Mouse (Mus musculus) frontal cortex, postnatal 36 days (tissue): ENCODE data around the gene Plch2.
A peak's percentile ranks its signal among the peaks of the same experiment; 100 is the strongest.

ENCODE experiments used
- DNase-seq, 2 experiments: peaks; one replicate each; pipeline ENCODE4 v3.0.0; 2022; ENCODE audit warnings: low spot score in 2 of 2

The Plch2 gene

GRCm38 (mm10) chr4:155074418-155074817, 17.8 kb upstream of the Plch2 start:
- DNase-seq: no peak

DNA sequence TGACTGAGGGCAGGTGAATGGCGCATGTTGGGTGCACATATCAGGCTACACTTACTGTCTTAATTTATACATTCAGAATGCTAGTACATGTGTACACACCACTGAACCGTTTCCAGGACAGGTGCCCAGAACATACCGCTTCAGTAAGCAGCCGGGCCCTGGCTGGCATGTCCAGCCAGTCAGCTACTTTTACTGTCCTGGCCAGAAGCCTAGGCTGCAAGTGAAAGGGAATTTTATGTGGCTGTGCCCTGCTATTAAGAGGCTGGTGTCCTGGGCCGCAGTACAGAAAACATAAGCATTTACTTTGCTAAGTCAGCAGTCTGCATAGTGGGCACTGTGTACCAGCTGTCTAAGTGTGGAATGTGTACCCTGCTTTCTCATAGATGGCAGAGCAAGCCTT, 14.3 kb upstream of the Plch2 start:
- no peak for DNase-seq

- DNase-seq: no peak
Observed at GRCm38 (mm10) chr4:155070199-155070598, 13.6 kb upstream of the Plch2 start.

DNA sequence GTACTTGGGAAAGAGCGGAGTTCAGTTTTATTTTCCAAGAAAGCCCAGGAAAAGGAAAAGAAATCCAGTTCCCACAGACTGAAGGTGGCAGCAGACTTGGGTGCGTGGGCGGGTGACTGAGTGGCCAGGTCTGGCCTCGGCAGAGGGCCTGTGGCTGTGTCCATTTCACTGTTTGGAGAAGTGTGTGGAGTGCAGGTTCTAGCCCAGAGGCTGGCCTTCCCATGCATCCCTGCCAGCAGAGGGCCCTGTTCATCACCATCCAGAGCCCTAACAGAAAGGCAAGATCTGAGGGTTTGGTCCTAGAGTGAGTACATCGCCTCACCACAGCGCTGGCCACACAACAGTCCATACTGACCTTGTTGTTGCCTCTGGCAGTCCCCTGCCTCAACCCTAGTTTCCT, 12.6 kb upstream of the Plch2 start:
- peak; percentile 26 to 45 for DNase-seq

GRCm38 (mm10) chr4:155068357-155068972, 11.9 kb upstream of the Plch2 start:
- DNase-seq: no peak

- DNase-seq: peak; percentile 95 to 96
Observed at GRCm38 (mm10) chr4:155066834-155067522, 10.4 kb upstream of the Plch2 start, which contains the start of gene Pex10. TSS of gene Pex10 (plus strand) at chr4:155067016.

DNA sequence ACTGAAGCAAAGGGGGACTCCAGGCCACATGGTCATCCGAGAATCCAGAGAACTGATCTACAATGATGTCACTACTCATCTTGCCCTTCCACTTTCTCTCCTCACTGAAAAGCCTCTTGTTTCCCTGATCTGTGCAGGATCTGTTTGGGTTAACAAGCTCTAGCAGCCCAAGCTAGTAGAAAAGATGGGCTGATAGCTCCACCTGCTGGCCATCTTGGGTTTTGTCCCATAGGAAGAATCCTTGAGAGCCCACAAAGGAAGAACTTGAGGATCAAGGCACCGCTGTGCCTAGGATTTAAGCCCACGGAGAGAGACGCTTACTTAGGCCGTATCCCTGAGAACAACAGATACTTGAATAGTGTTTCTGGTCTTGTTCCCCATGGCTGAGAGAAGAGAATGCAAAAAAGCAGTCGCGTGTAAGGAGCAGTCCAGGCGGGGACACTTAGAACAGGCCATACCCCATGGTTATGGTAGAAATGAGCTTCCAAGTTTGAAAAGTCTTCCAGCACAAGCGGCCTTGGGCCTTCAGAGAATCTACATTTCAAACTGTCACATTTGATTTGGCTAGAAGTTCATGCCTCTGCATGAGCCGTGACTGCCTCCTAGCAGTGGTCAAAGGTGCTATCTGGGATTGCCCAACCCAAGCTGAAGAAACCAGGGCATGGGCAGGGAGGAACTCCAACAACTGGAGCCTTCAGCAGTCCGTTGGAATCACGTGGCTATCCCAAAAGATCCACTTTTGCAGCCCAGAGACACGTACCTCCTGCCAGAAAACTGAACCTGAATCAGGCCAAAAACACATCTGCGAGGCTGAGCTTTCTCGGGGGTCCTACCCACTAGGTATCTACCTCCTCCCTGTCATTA, 9.6 kb upstream of the Plch2 start:
- DNase-seq: peak; percentile 90 to 96

DNA sequence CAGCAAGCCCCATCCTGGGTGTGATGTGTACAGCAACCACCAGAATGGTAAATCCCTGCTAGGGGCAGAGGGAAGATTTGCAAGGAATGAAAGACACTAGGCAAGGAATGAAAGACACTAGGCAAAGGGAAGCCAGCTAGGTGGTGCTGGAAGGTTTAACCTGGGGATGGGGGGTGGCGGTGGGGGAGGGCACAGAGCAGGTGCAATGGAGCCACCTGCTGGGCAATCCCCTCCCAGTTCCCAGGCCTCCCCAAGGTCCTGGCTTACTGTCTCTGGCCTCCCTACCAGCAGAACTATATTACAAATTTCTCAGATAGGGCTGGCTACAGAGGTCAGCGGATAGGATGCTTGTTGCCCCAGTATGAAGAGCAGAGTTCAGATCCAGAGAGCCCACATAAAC, 7.9 kb upstream of the Plch2 start:
- DNase-seq: no peak

GRCm38 (mm10) chr4:155063895-155064294, 7.3 kb upstream of the Plch2 start:
- DNase-seq: no peak

GRCm38 (mm10) chr4:155058325-155058724, 1.7 kb upstream of the Plch2 start:
- DNase-seq: no peak

DNA sequence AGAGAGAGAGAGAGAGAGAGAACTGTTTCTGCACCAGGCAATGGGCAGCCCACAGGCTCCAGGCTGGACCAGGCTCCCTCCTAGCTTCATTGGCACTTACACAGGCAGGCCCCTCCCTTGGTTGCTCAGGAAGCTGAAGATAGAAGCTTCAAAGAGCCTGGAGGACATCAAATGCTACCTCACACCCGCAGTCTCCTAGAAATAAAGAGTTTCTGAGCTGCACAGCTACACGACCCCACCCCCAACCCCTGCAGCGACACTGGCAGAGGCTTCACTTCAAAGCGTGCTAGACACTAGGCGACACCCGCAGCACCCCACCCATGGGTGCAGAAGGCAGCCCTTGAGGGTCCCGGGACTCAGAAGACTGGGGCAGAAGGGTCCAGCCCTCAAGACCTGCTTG, 6.5 kb downstream of the Plch2 start:
- DNase-seq: no peak

DNA sequence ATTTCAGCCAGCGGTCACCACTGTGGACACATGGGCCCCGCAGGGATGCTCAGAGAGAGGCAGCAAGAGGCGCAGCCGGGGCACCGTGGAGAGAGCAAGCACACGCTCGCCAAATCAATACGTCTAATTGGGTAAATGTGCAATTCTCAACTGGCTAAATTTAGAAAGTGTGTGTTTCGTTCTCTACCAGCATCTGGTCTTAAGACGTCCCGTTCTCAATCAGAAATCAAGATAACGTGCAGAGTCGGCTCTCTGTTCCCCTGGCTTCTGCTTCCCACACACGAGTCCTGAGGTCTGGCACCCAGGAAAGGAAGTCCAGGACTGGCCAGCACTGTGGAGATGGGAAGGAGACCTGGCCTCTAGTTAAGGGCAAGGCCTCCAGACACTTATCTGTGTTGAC, 9.9 kb downstream of the Plch2 start:
- DNase-seq: no peak

DNA sequence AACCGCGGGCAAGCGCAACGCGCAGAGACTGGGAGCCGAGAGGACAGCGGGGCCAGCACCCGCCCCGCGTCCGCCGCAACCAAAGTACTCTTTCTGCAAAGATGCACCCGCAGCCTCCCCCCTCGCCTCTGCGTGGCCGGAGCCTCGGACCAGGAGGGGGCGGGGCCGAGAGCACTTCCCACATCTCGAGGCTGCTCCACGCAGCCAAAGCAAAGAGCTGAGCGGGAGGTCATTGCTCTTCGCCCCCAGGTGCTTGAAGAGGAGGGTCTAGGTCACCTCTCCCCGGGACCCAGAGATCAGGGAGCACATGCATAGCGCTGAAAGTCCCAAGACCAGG, 13.3 kb downstream of the Plch2 start:
- DNase-seq: no peak

- peak in 1 of 2 experiments; percentile 63 for DNase-seq
Observed at GRCm38 (mm10) chr4:155042606-155043288, 13.8 kb downstream of the Plch2 start.

DNA sequence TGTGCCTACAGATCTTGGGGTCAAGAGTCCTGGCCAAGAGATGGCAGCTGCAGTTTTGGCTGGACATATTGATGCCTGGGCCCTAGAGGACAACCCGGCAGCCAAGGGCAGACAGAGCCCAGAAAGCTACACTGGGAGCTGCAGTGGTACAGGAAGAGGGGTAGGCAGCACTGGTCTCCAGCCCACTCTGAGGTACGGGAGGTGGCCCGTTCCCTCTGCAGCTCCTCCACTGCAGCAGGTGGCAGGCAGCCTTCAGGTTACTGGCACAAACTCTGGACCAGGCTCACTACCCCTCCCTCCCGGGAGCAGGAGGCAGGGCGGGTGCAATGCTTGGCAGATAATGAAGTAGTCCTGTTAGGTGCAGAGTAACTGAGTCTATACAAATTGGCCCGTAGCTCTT, 15.9 kb downstream of the Plch2 start:
- DNase-seq: peak in 1 of 2 experiments; percentile 34

DNA sequence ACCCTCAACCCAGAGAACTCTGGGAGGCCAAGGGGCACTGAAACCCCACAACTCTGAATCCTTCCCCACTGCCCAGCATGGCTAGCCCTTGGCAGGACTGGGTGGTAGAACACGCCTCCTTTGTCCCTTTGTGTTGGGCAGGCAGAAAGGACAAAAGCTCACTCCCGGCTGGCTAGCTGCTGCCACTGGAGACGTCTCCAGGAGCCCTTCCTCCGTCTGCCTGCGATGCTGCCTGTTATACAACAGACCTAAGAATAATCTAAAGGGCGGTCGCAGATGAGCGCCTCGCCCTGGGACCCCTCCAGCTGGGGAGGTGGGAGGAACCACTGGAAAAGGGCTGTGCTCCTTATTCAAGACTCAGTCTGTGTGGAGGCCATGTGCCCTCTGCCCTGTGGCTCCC, 16.4 kb downstream of the Plch2 start:
- DNase-seq: peak; percentile 64 to 67

DNA sequence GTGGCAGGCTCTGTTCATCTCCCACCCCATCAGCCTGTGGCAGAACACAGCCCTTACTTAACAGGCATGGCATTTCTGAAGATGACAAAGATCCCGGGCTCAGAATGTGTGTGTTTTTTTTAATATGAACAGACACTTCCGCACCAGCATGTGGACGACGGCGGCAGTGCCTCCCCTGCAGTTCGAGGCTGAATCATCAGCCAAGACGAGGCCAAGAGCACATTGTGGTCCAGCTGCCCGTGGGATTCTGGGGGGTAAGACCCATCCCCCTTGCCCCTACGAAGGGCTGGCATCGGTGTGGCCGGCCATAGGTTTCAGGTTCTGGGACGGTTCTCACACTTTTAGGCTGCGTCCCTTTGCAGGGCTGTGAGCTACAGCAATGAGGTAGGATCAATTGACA, 21.8 kb downstream of the Plch2 start:
- no peak for DNase-seq

- no peak for DNase-seq
Observed at GRCm38 (mm10) chr4:155034202-155034601, 22.4 kb downstream of the Plch2 start.

DNA sequence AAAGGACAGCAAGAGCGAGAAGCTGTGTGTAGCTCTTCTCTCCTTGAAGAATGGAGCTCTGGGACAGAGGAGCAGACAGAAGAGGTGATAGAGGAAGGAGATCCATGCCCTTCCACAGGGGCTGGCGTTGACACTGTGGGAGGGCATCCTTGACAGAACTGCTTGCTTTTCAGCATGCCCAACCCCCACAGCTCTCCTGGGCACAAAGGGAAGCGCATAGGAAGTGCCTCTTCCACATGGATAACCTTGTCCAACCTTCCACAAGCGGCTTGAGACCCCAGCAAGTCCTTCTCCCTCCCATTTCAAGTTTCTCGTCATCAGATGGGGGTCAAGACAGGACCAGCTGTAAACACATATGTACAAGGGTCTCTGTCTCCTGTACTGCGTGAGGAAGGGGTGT, 23.5 kb downstream of the Plch2 start:
- DNase-seq: no peak

GRCm38 (mm10) chr4:155024170-155025010, 32.2 kb downstream of the Plch2 start:
- no peak for DNase-seq

GRCm38 (mm10) chr4:155022228-155022855, 34.2 kb downstream of the Plch2 start:
- no peak for DNase-seq
